Mouse (Mus musculus) midbrain, embryonic 13.5 days (tissue): Measurements from ENCODE around the gene Abcb8. TPM values are rescaled to one million over a fixed set of nuclear protein-coding genes. Genes with fewer than 3 reads are reported as not detected.

Source experiments
- ATAC-seq: fragments of 200-750 bp; cut with Nextera tagmentation; 2 replicates; pipeline ENCODE4 v1.8.0; 2017; ENCODE audit warnings: mild to moderate bottlenecking, moderate TSS enrichment, moderate library complexity
- H3K27ac ChIP-seq: fragments of 300-500 bp; sonication (generic); 2 replicates; pipeline ENCODE4 v1.5.1; 2015; ENCODE audit warnings: inconsistent platforms, mild to moderate bottlenecking, moderate library complexity
- H3K27me3 ChIP-seq: fragments of 300-500 bp; sonication (generic); 2 replicates; pipeline ENCODE4 v1.6.1; 2015; ENCODE audit warnings: mild to moderate bottlenecking, inconsistent platforms
- H3K36me3 ChIP-seq: fragments of 300-500 bp; sonication (generic); 2 replicates; pipeline ENCODE4 v1.6.1; 2015; ENCODE audit warnings: mild to moderate bottlenecking, inconsistent platforms
- H3K4me1 ChIP-seq: fragments of 300-500 bp; sonication (generic); replicated peaks from 2 replicates; pipeline ENCODE4 v1.6.1; 2015; ENCODE audit warnings: inconsistent platforms
- H3K4me2 ChIP-seq: fragments of 300-500 bp; sonication (generic); replicated peaks from 2 replicates; pipeline ENCODE4 v1.6.1; 2015; ENCODE audit warnings: moderate library complexity, mild to moderate bottlenecking, inconsistent platforms
- H3K4me3 ChIP-seq: fragments of 300-500 bp; sonication (generic); replicated peaks from 2 replicates; pipeline ENCODE4 v1.5.1; 2015; ENCODE audit warnings: mild to moderate bottlenecking, inconsistent platforms
- H3K9ac ChIP-seq: fragments of 300-500 bp; sonication (generic); replicated peaks from 2 replicates; pipeline ENCODE4 v1.6.1; 2015; ENCODE audit warnings: mild to moderate bottlenecking, inconsistent platforms
- H3K9me3 ChIP-seq: fragments of 300-500 bp; sonication (generic); 2 replicates; pipeline ENCODE4 v1.6.1; 2016; ENCODE audit warnings: mild to moderate bottlenecking, inconsistent platforms
- WGBS: fragments of 180-500 bp; shearing (Covaris S2); methylation state at CpG from one replicate; pipeline ENCODE4 v1.1.7; 2015; 5-methylcytosine and 5-hydroxymethylcytosine counted together
- polyA plus RNA-seq: library from polyadenylated mRNA; unstranded; fragments of >200 nt; fragmentation: Nextera tagmentation; extraction: Ambion mirVana; gene quantifications from 2 replicates; pipeline ENCODE4 v1.2.1, GENCODE M21; 2015

The Abcb8 gene
- polyA plus RNA-seq, 1 experiment from 2014 or later, result 51.5 TPM

- Histone ChIP-seq H3K36me3 (peaks cover 30% of the 10 kb centered on the region), H3K9me3 (no peaks in the 10 kb centered on the region), H3K4me3 (peak within 1 kb of the TSS; percentile 67), H3K27me3 (peaks cover 11% of the 10 kb centered on the region), H3K9ac (peak within 1 kb of the TSS; percentile 84), H3K27ac (peak within 1 kb of the TSS; percentile 91), H3K4me1 (peaks cover 57% of the 10 kb centered on the region), H3K4me2 (peak within 1 kb of the TSS; percentile 74)
- peak; percentile 96 for ATAC-seq
- WGBS, result 0% methylated on average over 46 of the region's 46 CpGs
These were observed 29.9 kb downstream of the Abcb8 start, which contains the start of the genes Cdk5 and Slc4a2 for GRCm38 (mm10) chr5:24423129-24424003. Gene Cdk5 (minus strand): TSS chr5:24423530. Gene Slc4a2 (plus strand): TSS chr5:24423837.

GRCm38 (mm10) chr5:24424004-24424781 lies 30.7 kb downstream of the Abcb8 start:
- Histone ChIP-seq H3K27ac (peak overlapping the region; percentile 91), H3K9ac (peak overlapping the region; percentile 74), H3K4me2 (peak overlapping the region; percentile 74), H3K36me3 (peaks cover 23% of the 10 kb centered on the region), H3K4me1 (peaks cover 64% of the 10 kb centered on the region), H3K4me3 (peak overlapping the region; percentile 67), H3K9me3 (no peaks in the 10 kb centered on the region), H3K27me3 (peaks cover 11% of the 10 kb centered on the region)
- ATAC-seq, result 0 out of 2 replicates have a peak, but pooled peaks have one; percentile 0
- 16% methylated on average over 21 of the region's 21 CpGs for WGBS

GRCm38 (mm10) chr5:24424861-24425411 lies 31.5 kb downstream of the Abcb8 start:
- WGBS, result under 1% methylated on average over 59 of the region's 60 CpGs
- Histone ChIP-seq H3K27me3 (peaks cover 11% of the 10 kb centered on the region), H3K27ac (peak overlapping the region; percentile 91), H3K4me2 (peak overlapping the region; percentile 74), H3K9ac (peak overlapping the region; percentile 74), H3K4me3 (peak overlapping the region; percentile 67), H3K36me3 (peaks cover 21% of the 10 kb centered on the region), H3K4me1 (peaks cover 64% of the 10 kb centered on the region), H3K9me3 (no peaks in the 10 kb centered on the region)
- ATAC-seq, result no peak

DNA sequence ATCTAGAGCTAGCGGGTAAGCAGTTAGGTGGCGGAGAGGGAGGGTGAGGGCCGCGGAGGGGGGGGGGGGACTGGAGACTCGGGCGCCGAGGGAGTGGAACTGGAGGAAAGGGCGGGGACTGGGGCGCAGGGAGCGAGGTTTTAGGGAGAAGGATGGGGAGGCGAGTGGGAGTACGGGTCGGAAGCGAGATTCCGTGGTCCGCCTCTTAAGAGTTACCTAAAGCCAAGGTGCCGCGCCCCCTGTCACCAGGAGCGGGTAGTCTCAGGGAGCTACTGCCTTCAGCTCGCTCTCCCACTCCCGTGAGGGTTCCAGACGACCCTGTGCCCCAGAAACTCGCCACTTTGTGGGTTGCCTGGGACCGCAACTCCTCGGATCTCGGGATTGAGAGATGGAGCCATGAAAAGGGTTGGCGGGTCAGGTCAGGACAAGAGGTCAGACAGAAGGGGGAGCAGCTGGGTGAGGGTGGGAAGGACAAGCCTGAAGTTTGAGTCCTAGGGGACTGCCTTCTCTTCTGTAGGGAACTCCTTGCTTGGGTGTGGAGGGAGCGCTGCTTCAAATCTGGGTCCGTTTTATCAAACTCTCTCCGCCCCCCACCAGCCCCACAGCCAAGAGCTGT lies 32.1 kb downstream of the Abcb8 start:
- Histone ChIP-seq H3K4me3 (peak overlapping the region; percentile 67), H3K27ac (peak overlapping the region; percentile 91; the same call in 1 of the 2 replicates), H3K36me3 (peaks cover 21% of the 10 kb centered on the region), H3K9ac (peak overlapping the region; percentile 74), H3K4me1 (peaks cover 64% of the 10 kb centered on the region), H3K4me2 (peak overlapping the region; percentile 74), H3K27me3 (peaks cover 11% of the 10 kb centered on the region), H3K9me3 (no peaks in the 10 kb centered on the region)
- no peak for ATAC-seq
- 2% methylated on average over 17 of the region's 30 CpGs for WGBS

DNA sequence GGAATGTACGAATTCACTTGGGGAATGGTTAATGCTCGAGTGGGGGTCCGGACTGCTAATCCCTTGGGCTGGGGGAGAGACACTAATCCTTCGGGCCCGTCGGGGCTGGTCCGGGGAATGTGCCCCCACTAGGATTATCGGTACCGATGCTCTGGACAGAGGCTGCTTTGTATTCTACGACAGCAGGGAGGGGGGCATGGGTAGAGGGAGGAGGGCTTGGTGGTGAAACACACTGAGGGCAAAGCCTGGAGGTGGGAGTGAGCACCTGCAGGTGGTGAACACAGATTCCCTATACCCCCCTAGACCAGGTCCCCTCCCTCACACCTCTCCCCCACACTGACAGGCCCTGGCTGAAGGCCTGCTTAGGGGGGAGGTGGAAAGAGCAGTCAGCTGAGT lies 32.6 kb downstream of the Abcb8 start:
- Histone ChIP-seq H3K27ac (peak overlapping the region; percentile 91; the same call in 1 of the 2 replicates), H3K4me1 (peaks cover 64% of the 10 kb centered on the region), H3K27me3 (peaks cover 11% of the 10 kb centered on the region), H3K36me3 (peaks cover 21% of the 10 kb centered on the region), H3K9ac (peak overlapping the region; percentile 74), H3K4me3 (peak overlapping the region; percentile 67), H3K4me2 (peak overlapping the region; percentile 74), H3K9me3 (no peaks in the 10 kb centered on the region)
- under 1% methylated on average over 10 of the region's 10 CpGs for WGBS
- no peak for ATAC-seq

DNA sequence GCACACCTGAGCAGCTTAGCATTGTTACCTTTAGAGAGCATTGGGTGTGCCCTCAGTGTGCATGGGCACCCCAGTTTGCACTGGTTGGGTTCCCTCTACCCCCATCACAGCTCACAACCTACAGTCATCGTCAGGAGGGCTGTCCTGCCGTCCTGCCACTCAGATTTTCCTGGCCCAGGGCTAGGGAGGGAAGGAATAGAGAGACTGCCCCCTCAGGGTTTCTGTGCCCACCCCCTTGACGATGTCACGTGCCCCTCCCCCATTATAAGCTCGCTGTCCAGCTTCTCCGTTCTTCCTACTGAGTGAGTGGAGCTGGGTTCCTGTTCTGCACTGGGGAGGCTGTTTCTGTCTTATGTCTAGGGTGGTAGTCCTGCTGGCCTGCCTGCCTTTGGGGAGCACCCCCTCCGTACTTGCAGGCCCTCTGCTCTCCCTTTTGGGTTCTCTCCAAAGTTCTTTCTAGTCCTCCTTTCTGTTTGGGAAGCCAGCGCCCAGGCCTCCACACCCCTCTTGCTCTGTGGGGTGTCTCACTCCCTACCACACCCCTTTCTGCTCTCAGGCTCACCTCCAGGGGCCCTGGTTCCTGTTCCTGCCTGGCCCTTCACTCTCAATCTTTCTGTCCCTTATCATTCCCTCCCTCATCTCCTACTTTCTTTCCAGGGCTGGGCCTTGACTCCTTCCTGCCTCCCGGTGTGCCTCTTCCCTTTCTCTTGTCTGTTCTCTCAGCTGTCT lies 33.3 kb downstream of the Abcb8 start:
- ATAC-seq, result no peak
- H3K27me3 ChIP-seq, result peaks cover 11% of the 10 kb centered on the region
- peak overlapping the region; percentile 74 for H3K9ac ChIP-seq
- peaks cover 62% of the 10 kb centered on the region for H3K4me1 ChIP-seq
- H3K27ac ChIP-seq, result no peak overlapping the region
- H3K4me2 ChIP-seq, result peak overlapping the region; percentile 74
- WGBS, result 12% methylated on average over 9 of the region's 9 CpGs
- H3K36me3 ChIP-seq, result peaks cover 23% of the 10 kb centered on the region
- H3K4me3 ChIP-seq, result peak overlapping the region; percentile 67
- no peaks in the 10 kb centered on the region for H3K9me3 ChIP-seq

DNA sequence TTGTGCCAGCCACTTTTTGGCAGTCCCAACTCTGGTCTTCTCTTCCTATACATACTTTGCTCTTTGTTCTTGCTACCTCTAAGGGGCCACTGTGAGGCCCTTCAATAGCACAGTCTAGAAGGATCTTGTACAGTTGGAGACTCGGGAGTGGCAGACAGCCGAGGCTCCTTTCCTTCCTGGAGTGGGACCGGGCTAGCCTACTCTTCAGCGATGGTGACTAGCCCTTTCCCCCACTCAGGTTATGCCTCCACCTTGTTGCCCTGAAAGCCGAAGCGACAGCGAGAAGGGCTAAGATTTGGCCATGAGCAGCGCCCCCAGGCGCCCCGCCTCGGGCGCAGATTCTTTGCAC lies 33.8 kb downstream of the Abcb8 start:
- peaks cover 57% of the 10 kb centered on the region for H3K4me1 ChIP-seq
- no peaks in the 10 kb centered on the region for H3K9me3 ChIP-seq
- H3K4me2 ChIP-seq, result peak overlapping the region; percentile 74
- H3K9ac ChIP-seq, result no peak overlapping the region; the same call in 1 of the 2 replicates
- WGBS, result 15% methylated on average over 12 of the region's 12 CpGs
- peaks cover 11% of the 10 kb centered on the region for H3K27me3 ChIP-seq
- no peak for ATAC-seq
- H3K27ac ChIP-seq, result no peak overlapping the region
- H3K36me3 ChIP-seq, result peaks cover 29% of the 10 kb centered on the region
- peak overlapping the region; percentile 2; the same call in 1 of the 2 replicates for H3K4me3 ChIP-seq

GRCm38 (mm10) chr5:24427981-24428402 lies 34.5 kb downstream of the Abcb8 start:
- Histone ChIP-seq H3K9ac (peak overlapping the region; percentile 42), H3K9me3 (no peaks in the 10 kb centered on the region), H3K4me2 (peak overlapping the region; percentile 74), H3K27me3 (peaks cover 11% of the 10 kb centered on the region), H3K4me3 (peak overlapping the region; percentile 6; the same call in 1 of the 2 replicates), H3K36me3 (peaks cover 36% of the 10 kb centered on the region), H3K27ac (no peak overlapping the region), H3K4me1 (peaks cover 49% of the 10 kb centered on the region)
- ATAC-seq, result no peak
- WGBS, result 7% methylated on average over 13 of the region's 15 CpGs

DNA sequence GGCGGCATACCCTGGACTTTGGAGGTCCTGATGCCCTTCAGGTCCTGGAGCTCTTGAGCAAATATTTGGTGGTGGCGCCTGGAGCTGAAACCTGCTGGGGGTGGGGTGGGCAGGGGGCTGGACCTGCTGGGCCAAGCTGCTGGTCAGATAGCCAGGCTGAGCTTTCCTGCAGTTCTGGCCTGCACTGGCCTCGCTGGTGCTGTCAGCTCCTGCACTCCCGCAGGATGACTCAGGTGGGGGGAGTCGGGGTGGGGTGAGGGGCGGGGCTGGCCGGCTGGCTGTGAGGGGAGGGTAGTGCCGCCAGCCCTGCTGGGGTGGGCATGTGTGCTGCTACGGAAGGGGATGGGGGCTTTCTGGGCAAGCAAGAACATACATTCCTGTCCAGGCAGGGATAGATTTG lies 35.1 kb downstream of the Abcb8 start:
- Histone ChIP-seq H3K4me2 (0 out of 2 replicates have a peak overlapping the region, but pooled peaks have one; percentile 74), H3K27ac (no peak overlapping the region), H3K27me3 (peaks cover 11% of the 10 kb centered on the region), H3K4me3 (no peak overlapping the region), H3K4me1 (peaks cover 48% of the 10 kb centered on the region), H3K9me3 (no peaks in the 10 kb centered on the region), H3K36me3 (peaks cover 41% of the 10 kb centered on the region), H3K9ac (peak overlapping the region; percentile 42)
- no peak for ATAC-seq
- WGBS, result 19% methylated on average over 9 of the region's 9 CpGs

DNA sequence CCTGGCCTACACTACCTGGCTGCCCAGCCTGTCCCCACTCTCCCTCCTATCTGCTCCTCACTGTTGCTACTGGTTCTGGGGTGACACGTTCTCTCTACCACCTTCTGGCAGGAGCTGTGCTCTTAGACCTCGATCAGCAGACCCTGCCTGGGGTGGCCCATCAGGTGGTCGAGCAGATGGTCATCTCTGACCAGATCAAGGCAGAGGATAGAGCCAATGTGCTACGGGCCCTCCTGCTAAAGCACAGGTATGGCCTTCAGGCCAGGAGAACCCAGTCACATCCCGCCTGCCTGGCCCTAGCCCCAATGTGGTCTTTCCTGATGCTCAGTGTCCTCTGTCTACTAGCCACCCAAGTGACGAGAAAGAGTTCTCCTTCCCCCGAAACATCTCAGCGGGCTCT lies 40.5 kb downstream of the Abcb8 start:
- WGBS, result 92% methylated on average over 8 of the region's 8 CpGs
- peaks cover 77% of the 10 kb centered on the region for H3K36me3 ChIP-seq
- H3K9ac ChIP-seq, result no peak overlapping the region
- no peaks in the 10 kb centered on the region for H3K9me3 ChIP-seq
- no peak overlapping the region for H3K27ac ChIP-seq
- H3K4me2 ChIP-seq, result no peak overlapping the region
- H3K27me3 ChIP-seq, result no peaks in the 10 kb centered on the region
- no peak for ATAC-seq
- 0 out of 2 replicates have a peak, but pooled peaks cover under 1% of the 10 kb centered on the region for H3K4me1 ChIP-seq
- H3K4me3 ChIP-seq, result no peak overlapping the region

DNA sequence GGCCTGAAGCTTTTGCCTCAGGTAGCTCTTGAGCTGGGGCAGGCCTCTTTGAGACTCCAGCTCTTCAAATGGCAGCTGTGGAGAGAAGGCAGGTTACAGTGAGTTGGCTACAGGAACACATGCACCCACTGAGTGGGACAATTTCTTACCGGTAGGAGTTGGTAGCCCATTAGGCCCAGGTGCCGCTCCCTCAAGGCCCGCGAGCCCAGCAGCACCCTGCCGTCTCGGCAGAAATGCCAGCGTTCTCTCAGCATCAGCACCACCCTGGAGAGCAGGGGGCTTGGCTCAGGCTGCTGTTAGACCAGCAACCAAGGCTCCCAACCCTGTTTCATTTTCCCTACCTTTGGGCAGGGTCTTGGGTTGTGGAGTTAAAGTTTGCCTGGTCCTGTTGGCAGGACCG lies 47.7 kb downstream of the Abcb8 start:
- Histone ChIP-seq H3K9ac (no peak overlapping the region), H3K4me2 (no peak overlapping the region), H3K4me3 (no peak overlapping the region), H3K9me3 (no peaks in the 10 kb centered on the region), H3K4me1 (peaks cover 19% of the 10 kb centered on the region), H3K27ac (no peak overlapping the region), H3K27me3 (no peaks in the 10 kb centered on the region), H3K36me3 (peaks cover 59% of the 10 kb centered on the region)
- WGBS, result 96% methylated on average over 8 of the region's 8 CpGs
- no peak for ATAC-seq
